Mouse (Mus musculus) embryonic facial prominence, embryonic 10.5 days (tissue): Measurements from ENCODE around the gene Eef1akmt1. TPM values are rescaled to one million over a fixed set of nuclear protein-coding genes. Genes with fewer than 3 reads are reported as not detected.

Experiments used
- DNase-seq: peaks from one replicate; pipeline ENCODE4 v3.0.0-alpha.2; 2017; ENCODE audit warnings: low spot score
- H3K27ac ChIP-seq: fragments of 300-500 bp; sonication (generic); replicated peaks from 2 replicates; pipeline ENCODE4 v1.5.1; 2016; ENCODE audit warnings: mild to moderate bottlenecking
- H3K27me3 ChIP-seq: fragments of 300-500 bp; sonication (generic); replicated peaks from 2 replicates; pipeline ENCODE4 v1.6.1; 2016; ENCODE audit warnings: low read depth, mild to moderate bottlenecking; ENCODE audit not compliant: poor library complexity, severe bottlenecking
- H3K36me3 ChIP-seq: fragments of 300-500 bp; sonication (generic); replicated peaks from 2 replicates; pipeline ENCODE4 v1.6.1; 2016; ENCODE audit warnings: mild to moderate bottlenecking, moderate library complexity
- H3K4me1 ChIP-seq: fragments of 300-500 bp; sonication (generic); 2 replicates; pipeline ENCODE4 v1.6.1; 2016
- H3K4me3 ChIP-seq: fragments of 300-500 bp; sonication (generic); 2 replicates; pipeline ENCODE4 v1.5.1; 2016; ENCODE audit warnings: mild to moderate bottlenecking, moderate library complexity
- H3K9me3 ChIP-seq: fragments of 300-500 bp; sonication (generic); 2 replicates; pipeline ENCODE4 v1.6.1; 2016; ENCODE audit warnings: mild to moderate bottlenecking
- WGBS: fragments of 180-500 bp; shearing (Covaris S2); methylation state at CpG from one replicate; pipeline ENCODE4 v1.1.7; 2016; 5-methylcytosine and 5-hydroxymethylcytosine counted together
- polyA plus RNA-seq: library from polyadenylated mRNA; unstranded; fragments of >200 nt; fragmentation: Nextera tagmentation; extraction: Ambion mirVana; gene quantifications from 2 replicates; pipeline ENCODE4 v1.2.1, GENCODE M21; 2016

Eef1akmt1 gene
- polyA plus RNA-seq, 1 experiment from 2014 or later = 107 TPM

GRCm38 (mm10) chr14:57591830-57592229 lies 20.4 kb upstream of the Eef1akmt1 start:
- 96% methylated on average over 3 of the region's 3 CpGs for WGBS
- Histone ChIP-seq H3K27ac (no peak overlapping the region), H3K4me1 (no peaks in the 10 kb centered on the region), H3K36me3 (peaks cover 94% of the 10 kb centered on the region), H3K27me3 (no peaks in the 10 kb centered on the region), H3K4me3 (no peak overlapping the region), H3K9me3 (no peaks in the 10 kb centered on the region)
- no peak for DNase-seq

- peaks cover 51% of the 10 kb centered on the region for H3K36me3 ChIP-seq
- no peak overlapping the region for H3K4me3 ChIP-seq
- 95% methylated on average over 2 of the region's 2 CpGs for WGBS
- no peaks in the 10 kb centered on the region for H3K27me3 ChIP-seq
- DNase-seq = no peak
- H3K4me1 ChIP-seq = 0 out of 2 replicates have a peak, but pooled peaks cover 3% of the 10 kb centered on the region
- H3K9me3 ChIP-seq = no peaks in the 10 kb centered on the region
- no peak overlapping the region for H3K27ac ChIP-seq
Observed at GRCm38 (mm10) chr14:57576364-57577060, 5.1 kb upstream of the Eef1akmt1 start.

- Histone ChIP-seq H3K36me3 (peaks cover 37% of the 10 kb centered on the region), H3K9me3 (no peaks in the 10 kb centered on the region), H3K4me1 (peaks cover 9% of the 10 kb centered on the region), H3K27ac (no peak overlapping the region), H3K4me3 (no peak overlapping the region), H3K27me3 (no peaks in the 10 kb centered on the region)
- 89% methylated on average over 6 of the region's 6 CpGs for WGBS
- no peak for DNase-seq
Observed at GRCm38 (mm10) chr14:57574792-57575587, 3.6 kb upstream of the Eef1akmt1 start.

- H3K36me3 ChIP-seq = peaks cover 17% of the 10 kb centered on the region
- no peak overlapping the region for H3K4me3 ChIP-seq
- peaks cover 2% of the 10 kb centered on the region; the same call in 1 of the 2 replicates for H3K4me1 ChIP-seq
- no peak for DNase-seq
- no peaks in the 10 kb centered on the region for H3K9me3 ChIP-seq
- 94% methylated on average over 6 of the region's 6 CpGs for WGBS
- H3K27ac ChIP-seq = no peak overlapping the region
- no peaks in the 10 kb centered on the region for H3K27me3 ChIP-seq
Observed at GRCm38 (mm10) chr14:57565626-57566025, 5.8 kb downstream of the Eef1akmt1 start.

GRCm38 (mm10) chr14:57556922-57557321 lies 14.5 kb downstream of the Eef1akmt1 start:
- peaks cover 21% of the 10 kb centered on the region for H3K36me3 ChIP-seq
- DNase-seq = no peak
- H3K9me3 ChIP-seq = no peaks in the 10 kb centered on the region
- H3K4me3 ChIP-seq = no peak overlapping the region
- 79% methylated on average over 1 of the region's 1 CpGs for WGBS
- no peak overlapping the region for H3K27ac ChIP-seq
- H3K4me1 ChIP-seq = no peaks in the 10 kb centered on the region
- no peaks in the 10 kb centered on the region for H3K27me3 ChIP-seq

GRCm38 (mm10) chr14:57555471-57556070 lies 15.8 kb downstream of the Eef1akmt1 start:
- peaks cover 20% of the 10 kb centered on the region for H3K36me3 ChIP-seq
- no peak overlapping the region for H3K4me3 ChIP-seq
- 81% methylated on average over 7 of the region's 7 CpGs for WGBS
- no peak for DNase-seq
- H3K9me3 ChIP-seq = no peaks in the 10 kb centered on the region
- H3K27ac ChIP-seq = no peak overlapping the region
- H3K4me1 ChIP-seq = no peaks in the 10 kb centered on the region
- no peaks in the 10 kb centered on the region for H3K27me3 ChIP-seq

GRCm38 (mm10) chr14:57554434-57554833 lies 17.0 kb downstream of the Eef1akmt1 start:
- Histone ChIP-seq H3K4me3 (no peak overlapping the region), H3K4me1 (no peaks in the 10 kb centered on the region), H3K9me3 (no peaks in the 10 kb centered on the region), H3K36me3 (peaks cover 27% of the 10 kb centered on the region), H3K27me3 (no peaks in the 10 kb centered on the region), H3K27ac (no peak overlapping the region)
- 92% methylated on average over 5 of the region's 5 CpGs for WGBS
- no peak for DNase-seq

GRCm38 (mm10) chr14:57552945-57553344 lies 18.5 kb downstream of the Eef1akmt1 start:
- H3K27me3 ChIP-seq = no peaks in the 10 kb centered on the region
- no peaks in the 10 kb centered on the region for H3K9me3 ChIP-seq
- no peak overlapping the region for H3K4me3 ChIP-seq
- DNase-seq = no peak
- H3K36me3 ChIP-seq = peaks cover 36% of the 10 kb centered on the region
- no peaks in the 10 kb centered on the region for H3K4me1 ChIP-seq
- no peak overlapping the region for H3K27ac ChIP-seq

- no peak overlapping the region for H3K4me3 ChIP-seq
- H3K27ac ChIP-seq = no peak overlapping the region
- H3K9me3 ChIP-seq = peaks cover 5% of the 10 kb centered on the region; the same call in 1 of the 2 replicates
- peaks cover 12% of the 10 kb centered on the region for H3K27me3 ChIP-seq
- DNase-seq = no peak
- H3K4me1 ChIP-seq = peaks cover 16% of the 10 kb centered on the region
- 88% methylated on average over 5 of the region's 5 CpGs for WGBS
- H3K36me3 ChIP-seq = peaks cover 29% of the 10 kb centered on the region
Observed at GRCm38 (mm10) chr14:57547062-57547461, 24.4 kb downstream of the Eef1akmt1 start.

GRCm38 (mm10) chr14:57546557-57547021 lies 24.8 kb downstream of the Eef1akmt1 start:
- DNase-seq = peak; percentile 68
- Histone ChIP-seq H3K9me3 (peaks cover 6% of the 10 kb centered on the region; the same call in 1 of the 2 replicates), H3K4me1 (peaks cover 18% of the 10 kb centered on the region), H3K4me3 (no peak overlapping the region), H3K27ac (no peak overlapping the region), H3K36me3 (peaks cover 29% of the 10 kb centered on the region), H3K27me3 (peaks cover 17% of the 10 kb centered on the region)
- 32% methylated on average over 13 of the region's 13 CpGs for WGBS

- no peak for DNase-seq
- H3K9me3 ChIP-seq = peaks cover 6% of the 10 kb centered on the region; the same call in 1 of the 2 replicates
- no peak overlapping the region for H3K27ac ChIP-seq
- H3K36me3 ChIP-seq = peaks cover 29% of the 10 kb centered on the region
- H3K4me3 ChIP-seq = no peak overlapping the region
- peaks cover 18% of the 10 kb centered on the region for H3K4me1 ChIP-seq
- 86% methylated on average over 8 of the region's 8 CpGs for WGBS
- H3K27me3 ChIP-seq = peaks cover 21% of the 10 kb centered on the region
Observed at GRCm38 (mm10) chr14:57546131-57546530, 25.3 kb downstream of the Eef1akmt1 start.

GRCm38 (mm10) chr14:57545526-57545925 lies 25.9 kb downstream of the Eef1akmt1 start:
- 84% methylated on average over 17 of the region's 17 CpGs for WGBS
- peaks cover 6% of the 10 kb centered on the region; the same call in 1 of the 2 replicates for H3K9me3 ChIP-seq
- peaks cover 18% of the 10 kb centered on the region for H3K4me1 ChIP-seq
- H3K4me3 ChIP-seq = no peak overlapping the region
- H3K36me3 ChIP-seq = peaks cover 29% of the 10 kb centered on the region
- DNase-seq = no peak
- no peak overlapping the region for H3K27ac ChIP-seq
- peaks cover 27% of the 10 kb centered on the region for H3K27me3 ChIP-seq
